Mouse (Mus musculus): ENCODE data around the gene Ranbp10.
A peak's percentile ranks its signal among the peaks of the same experiment; 100 is the strongest.

Ranbp10 gene

DNA sequence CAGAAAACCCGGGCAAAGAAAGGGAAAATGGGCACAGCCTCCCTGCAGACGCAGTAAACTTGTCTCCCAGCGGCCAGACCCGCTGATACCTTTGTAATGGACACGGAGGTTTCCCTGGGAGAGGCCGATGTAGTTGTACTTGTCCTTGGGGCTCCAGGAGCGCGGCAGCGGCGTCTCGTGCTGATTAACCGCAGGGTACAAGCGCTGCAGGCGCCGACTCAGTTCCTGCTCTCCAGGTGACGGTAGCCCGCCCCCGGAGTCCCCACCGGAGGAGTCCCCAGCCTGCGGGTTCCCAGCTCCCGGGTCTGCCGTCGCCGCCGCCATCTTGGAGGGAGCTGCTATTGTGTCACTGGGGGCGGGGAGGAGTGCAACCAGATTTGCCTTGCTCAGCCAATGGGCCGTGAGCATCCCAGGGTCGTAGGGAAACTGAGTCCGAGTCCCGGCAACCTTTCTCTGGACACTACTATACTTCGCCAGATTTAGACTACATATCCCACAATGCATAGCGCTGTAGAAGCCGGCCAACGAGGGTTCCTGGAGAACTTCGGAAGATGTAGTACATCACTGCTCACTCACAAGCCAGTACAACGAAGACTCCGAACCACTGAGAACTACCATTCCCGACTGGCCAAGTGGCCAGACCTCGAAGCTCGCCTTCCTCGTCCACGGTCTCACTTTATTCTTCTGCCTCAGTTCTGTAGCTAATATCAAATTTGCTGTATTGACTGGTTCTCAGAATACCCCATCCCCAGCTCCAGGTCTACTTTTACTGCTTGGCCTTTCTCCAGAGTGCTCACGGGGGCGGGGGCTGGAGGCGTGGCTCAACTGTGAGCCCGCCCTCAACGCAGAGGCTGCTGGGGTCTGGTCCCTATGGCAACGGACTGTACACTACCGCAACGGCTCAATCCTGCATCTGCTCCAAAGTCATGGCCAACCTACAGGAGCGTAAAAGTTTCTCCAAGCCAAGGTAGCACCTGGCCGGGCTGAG, at the start of gene Ranbp10, which contains the start of gene Tsnaxip1:
Gene Ranbp10, minus strand, starts transcription at position 490 of the 988 bp plus-strand sequence.
Gene Tsnaxip1, plus strand, starts transcription at position 871 of the 988 bp plus-strand sequence.
- peak; percentile 93 to 95 for DNase-seq (ENCODE audit: low spot score in 2 of 2)

DNA sequence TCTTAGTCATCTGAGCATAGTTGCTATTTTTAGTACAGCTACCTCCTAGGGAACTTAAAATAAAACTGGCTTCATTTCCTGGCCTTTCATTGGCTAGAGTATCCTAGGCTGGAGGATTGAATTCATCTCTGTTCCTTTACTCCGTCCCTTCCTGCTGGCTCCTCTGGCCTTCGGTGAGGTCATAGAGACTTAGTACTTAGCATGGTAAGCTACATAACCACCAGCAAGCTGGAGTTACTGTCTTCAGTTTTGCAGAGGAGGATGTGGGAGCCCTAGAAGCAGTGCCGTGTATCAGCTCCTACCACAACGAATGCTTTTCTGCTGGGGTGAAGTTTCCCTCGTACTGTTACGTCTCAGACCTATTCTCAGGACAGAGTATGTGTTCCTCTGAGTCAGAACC, 47.2 kb upstream of the Ranbp10 start:
- DNase-seq (ENCODE audit: low spot score in 2 of 2) = no peak

DNA sequence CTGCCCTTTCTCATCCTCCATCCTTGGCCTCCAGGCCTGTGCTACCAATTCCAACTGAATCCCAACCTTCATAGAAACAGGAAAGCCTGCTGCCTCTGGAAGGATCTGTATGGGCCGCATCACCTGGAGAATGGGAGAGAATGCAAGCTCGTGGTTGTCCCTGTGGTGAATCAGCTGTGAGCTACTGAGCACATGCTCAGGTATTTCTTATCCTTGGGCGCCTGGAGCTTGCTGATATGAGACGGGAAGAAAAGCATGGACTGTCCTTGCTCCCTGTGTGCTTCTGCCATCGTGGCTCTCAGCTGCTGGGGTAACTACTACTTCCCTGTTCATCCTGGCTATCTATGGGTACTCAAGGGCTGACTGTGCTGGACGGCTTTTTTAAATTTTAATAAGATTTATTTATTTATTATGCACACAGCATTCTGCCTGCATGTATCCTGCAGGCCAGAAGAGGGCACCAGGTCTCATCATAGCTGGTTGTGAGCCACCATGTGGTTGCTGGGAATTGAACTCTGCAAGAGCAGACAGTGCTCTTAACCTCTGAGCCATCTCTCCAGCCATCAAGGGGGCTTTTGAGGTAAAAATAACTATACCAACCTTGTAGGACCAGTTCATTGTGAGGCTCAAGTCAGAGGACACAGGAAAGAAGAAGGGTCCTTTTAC, 39.3 kb upstream of the Ranbp10 start:
- DNase-seq (ENCODE audit: low spot score in 2 of 2) = peak in 1 of 2 experiments; percentile 38

DNA sequence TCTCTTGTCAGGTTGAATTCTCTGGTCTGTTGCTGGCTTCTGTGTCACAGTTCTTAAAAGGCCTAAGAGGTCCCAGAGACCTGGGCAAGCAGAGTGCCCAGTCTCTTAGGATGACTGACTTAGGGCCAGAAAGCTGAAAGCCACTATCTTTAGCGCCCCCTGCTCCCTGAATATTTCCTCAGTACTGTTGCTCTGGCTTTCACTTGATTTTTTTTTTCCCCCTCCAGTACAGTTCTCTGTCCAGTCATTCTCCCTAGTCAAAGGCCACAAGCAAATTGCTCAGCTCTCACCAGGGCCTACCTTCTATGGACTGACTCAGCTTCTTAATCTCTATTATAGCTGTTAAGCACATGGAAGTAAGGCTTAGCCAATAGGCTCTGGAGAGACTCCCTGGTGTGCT, 34.8 kb upstream of the Ranbp10 start:
- DNase-seq (ENCODE audit: low spot score in 2 of 2) = peak; percentile 35 to 53

DNA sequence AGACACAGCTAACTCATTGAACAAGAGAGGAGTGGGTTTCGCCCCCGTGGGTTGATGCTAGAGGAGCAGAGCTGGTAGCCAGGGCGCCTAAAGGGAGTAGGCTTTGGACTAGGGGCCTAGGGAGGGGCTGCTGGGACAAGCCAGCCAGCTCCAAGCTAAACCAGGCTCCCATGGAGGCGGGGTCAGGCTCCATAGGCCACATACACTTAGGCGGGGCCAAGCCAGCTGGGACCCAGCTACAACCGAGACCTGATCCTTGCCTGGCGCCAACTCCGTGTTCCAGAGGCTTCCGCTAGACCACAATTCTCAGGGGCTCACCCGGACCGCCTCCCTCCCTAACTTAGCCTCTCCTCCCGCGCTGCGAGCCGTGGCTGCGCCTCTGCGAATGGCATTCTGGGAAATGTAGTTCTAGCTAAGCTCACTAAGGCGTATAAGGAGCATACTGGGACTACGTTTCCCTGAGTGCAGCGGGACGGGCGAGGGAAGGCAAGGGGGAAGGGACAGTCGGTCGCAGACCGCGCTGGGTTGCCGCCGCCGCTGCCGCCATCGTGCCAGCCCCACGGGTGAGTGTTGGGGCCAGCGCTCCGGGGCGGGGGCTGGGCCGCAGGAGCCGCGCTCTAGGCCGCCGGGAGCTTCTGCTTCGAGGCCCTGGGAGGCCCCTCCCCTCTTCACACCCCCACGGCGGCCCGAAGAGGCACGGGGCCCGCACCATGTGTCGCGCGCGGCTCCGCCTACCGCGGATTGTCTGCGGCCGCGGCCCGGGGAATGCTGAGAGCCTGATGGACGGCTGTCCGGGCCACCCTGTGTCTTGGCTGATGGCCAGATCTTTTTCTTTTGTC, 33.2 kb upstream of the Ranbp10 start, which contains the start of gene Nutf2:
Gene Nutf2, plus strand, starts transcription at position 438 of the 839 bp plus-strand sequence.
- peak; percentile 87 to 90 for DNase-seq (ENCODE audit: low spot score in 2 of 2)

DNA sequence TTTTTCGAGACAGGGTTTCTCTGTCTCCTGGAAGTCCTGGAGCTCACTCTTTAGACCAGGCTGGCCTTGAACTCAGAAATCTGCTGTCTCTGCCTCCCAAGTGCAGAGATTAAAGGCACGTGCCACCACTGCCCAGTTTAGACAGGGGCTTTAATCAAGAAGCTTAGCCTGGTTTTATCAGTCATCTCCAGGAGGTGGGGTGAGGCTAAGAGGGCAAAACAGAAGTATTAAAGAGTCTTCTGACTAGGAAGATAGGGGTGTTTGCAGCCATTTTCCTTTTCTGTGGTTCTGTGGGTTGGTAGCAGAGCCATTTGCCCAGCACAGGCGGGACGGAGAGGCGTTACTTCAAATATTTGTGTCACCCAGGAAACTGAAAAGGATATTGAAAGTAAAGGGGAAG, 32.2 kb upstream of the Ranbp10 start:
- peak; percentile 22 to 42 for DNase-seq (ENCODE audit: low spot score in 2 of 2)

DNA sequence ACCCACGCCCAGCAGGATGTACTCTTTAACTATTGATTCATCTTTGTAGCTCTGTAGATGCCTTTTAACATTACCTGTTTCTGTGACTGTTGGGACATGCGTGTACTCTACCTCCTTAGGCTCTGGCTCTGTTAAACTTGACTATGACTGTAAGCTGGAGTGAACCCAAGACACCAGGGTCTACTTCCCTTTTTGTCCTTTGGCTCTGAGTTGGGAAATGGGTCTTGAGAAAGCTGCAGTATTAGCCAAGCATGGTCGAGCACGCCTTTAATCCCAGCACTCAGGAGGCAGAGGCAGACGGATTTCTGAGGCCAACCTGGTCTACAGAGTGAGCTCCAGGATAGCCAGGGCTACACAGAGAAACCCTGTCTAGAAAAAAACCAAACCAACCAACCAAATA, 31.3 kb upstream of the Ranbp10 start:
- DNase-seq (ENCODE audit: low spot score in 2 of 2) = no peak

DNA sequence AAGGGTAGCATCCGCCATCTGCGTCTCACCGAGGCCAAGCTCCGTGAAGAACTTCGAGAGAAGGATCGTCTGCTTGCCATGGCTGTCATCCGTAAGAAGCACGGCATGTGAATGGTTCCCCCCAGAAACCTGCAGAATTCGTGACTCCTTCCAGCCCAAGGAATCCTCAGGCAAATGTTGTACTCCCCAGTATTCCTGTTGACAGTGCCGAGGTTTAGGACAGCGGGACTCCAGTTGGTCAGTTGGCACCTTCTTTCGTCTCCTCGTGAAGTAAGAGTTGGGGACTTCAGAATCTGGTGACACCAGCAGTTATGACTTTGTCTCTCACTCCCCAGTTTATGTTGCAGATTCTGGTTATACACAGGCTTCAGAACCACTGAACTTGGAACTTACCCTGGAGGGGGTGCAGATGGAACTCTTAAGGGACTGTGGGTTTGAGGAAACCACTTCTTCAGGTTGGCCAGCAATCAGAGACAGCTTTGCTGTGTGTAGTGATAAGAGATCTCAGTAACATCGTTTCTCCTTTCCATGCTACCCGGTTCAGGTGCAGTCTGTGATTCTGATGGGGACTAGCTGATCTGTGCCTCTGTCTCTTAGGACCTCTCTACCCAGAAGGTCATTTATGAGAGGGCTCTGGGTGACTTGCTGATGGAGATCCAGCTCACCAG, 29.2 kb upstream of the Ranbp10 start:
- DNase-seq (ENCODE audit: low spot score in 2 of 2) = no peak

DNA sequence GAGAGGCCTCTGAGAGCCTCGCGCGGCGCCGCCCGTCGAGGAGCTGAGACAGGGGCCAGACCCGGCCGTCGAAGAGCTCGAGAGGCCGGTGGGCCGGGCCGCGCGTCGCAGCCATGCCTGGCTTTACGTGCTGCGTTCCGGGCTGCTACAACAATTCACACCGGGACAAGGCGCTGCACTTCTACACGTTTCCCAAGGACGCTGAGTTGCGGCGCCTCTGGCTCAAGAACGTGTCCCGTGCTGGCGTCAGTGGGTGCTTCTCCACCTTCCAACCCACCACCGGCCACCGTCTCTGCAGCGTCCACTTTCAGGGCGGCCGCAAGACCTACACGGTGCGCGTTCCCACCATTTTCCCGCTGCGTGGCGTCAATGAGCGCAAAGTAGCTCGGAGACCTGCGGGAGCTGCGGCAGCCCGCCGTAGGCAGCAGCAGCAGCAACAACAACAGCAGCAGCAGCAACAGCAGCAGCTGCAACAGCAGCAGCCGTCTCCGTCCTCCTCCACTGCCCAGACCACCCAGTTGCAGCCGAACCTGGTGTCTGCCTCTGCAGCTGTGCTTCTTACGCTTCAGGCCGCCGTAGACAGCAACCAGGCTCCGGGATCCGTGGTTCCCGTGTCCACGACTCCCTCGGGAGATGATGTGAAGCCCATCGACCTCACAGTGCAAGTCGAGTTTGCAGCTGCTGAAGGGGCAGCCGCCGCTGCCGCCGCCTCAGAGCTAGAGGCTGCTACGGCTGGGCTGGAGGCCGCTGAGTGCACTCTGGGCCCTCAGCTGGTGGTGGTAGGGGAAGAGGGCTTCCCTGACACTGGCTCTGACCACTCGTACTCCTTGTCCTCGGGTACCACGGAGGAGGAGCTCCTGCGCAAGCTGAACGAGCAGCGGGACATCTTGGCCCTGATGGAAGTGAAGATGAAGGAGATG, 28.4 kb upstream of the Ranbp10 start:
- DNase-seq (ENCODE audit: low spot score in 2 of 2) = peak; percentile 65 to 69

DNA sequence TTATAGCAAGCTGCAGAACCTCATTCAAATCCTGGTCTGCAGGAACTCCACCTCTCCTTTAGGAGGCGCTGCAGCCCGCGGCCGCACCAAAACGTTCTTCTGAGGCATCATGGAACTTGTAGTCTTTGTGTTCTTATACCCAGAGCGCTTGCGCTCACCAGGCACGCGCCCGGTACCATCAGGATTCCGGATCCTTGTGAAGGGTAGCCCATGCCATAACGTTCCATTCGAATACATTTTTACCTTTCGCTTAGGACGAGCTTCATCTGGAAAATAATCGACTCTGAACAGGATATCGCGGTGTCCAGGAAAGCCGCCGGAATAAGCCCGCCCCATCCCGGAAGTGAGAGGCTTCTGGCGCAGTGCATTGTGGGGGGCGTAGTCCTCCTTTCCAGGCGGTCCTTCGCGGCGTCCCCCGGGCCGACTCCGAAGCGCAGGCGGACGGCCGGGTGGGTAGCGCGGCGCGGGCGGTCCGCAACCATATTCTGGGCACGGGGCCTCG, 27.6 kb upstream of the Ranbp10 start, which contains the start of gene Thap11:
Gene Thap11, plus strand, starts transcription at position 418 of the 502 bp plus-strand sequence.
- DNase-seq (ENCODE audit: low spot score in 2 of 2) = peak; percentile 96 to 98

DNA sequence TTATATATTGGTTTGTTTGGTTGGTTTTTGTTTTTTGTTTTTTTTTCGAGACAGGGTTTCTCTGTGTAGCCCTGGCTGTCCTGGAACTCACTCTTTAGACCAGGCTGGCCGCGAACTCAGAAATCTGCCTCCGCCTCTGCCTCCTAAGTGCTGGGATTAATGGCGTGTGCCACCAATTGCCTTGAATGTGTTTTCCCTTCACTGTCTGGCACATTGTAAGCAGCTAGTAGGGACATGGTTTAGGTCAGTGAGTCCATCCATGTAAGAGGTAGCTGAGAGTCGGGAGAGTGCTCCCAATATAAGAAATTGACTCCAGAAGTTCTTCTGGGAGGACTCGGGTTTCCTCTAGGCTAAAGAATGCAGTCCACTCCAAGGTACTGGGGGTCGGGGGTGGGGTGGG, 27.2 kb upstream of the Ranbp10 start:
- DNase-seq (ENCODE audit: low spot score in 2 of 2) = peak in 1 of 2 experiments; percentile 29

DNA sequence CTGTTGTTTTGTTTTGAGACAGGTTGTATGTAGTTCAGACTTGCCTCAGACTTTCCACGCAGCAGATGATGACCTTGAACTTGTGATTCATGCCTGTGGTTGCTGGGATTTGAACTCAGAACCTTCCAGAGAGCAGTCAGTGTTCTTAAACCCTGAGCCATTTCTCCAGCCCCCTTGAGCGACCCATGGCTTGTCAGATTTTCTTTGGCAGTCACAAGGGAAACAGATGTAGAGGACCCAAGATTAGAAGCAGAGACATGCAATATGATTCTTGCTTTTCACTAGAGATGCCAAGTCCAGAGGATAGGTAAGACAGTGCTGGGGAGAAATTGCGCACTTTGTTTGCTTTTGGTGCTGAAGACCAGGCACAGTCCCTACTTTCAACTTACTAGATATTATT, 26.0 kb upstream of the Ranbp10 start, which contains the start of gene Cenpt:
Gene Cenpt, minus strand, starts transcription at position 101 of the 400 bp plus-strand sequence.
- DNase-seq (ENCODE audit: low spot score in 2 of 2) = no peak

DNA sequence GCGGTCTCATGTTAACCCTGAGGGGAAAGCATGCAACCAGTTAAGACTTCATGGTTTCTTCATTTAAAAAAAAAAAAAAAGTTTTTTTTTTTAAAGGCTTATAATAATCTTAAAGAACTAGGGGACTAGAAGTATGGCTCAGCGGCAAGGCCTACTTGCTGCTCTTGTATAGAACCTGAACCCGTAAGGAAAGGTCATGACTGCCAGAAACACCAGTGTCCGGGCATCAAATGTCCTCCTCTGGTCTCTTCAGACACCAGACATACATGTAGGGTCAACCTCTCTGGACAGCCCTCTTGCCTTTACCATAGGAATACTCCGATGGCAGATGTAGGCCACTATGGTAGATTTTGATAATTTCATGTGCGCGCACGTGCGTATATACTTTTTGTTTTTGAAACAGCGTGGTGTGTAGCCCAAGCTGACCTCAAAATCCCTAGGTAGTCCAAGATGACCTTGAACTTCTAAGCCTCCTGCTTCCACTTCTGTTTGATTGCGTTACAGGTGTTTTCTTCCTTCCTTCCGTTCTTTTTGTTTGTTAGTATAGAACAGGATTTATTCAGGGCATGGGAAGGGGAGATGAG, 25.1 kb upstream of the Ranbp10 start:
- no peak for DNase-seq (ENCODE audit: low spot score in 2 of 2)

DNA sequence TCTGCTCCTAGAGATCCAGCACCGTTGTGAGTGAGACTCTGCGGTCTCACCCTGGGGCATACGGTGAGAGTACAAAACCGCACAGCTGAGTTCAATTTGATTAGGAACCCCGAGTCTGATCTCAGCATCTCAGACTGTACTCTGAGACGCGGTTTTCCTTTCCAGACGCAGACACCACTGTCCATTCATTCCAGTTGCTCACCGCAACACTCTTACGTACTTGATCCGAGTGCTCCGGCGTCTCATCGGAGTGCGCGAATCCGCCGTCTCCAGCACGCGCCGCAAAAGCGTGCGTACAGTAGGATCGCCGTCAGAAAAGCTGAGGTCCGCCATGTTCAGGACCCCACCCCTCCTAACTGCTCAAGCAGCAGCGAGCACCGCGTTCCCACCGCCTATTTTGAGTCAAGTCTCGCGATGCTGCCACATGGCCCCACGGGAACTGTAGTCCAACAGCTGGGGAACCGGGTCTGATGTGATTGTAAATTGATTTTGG, 24.5 kb upstream of the Ranbp10 start:
- DNase-seq (ENCODE audit: low spot score in 2 of 2) = peak; percentile 84 to 93

DNA sequence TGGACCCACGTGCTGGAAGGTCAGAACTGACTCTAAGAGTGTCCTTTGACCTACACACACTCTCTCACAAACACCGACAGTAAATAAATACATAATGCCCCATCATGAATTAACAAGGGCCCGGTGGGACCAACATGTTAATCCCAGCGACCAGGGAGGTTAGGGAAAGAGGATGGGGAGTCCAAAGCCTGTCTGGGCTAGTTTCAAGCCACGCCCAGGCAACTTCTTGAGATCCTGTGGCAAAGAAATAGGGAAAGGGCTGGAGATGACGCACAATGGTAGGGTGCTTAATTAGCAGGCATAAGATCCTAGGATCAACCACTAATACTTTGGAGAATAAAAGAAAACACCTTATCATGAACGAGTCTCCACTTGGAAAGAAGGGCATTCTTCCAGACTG, 23.5 kb upstream of the Ranbp10 start:
- DNase-seq (ENCODE audit: low spot score in 2 of 2) = no peak

DNA sequence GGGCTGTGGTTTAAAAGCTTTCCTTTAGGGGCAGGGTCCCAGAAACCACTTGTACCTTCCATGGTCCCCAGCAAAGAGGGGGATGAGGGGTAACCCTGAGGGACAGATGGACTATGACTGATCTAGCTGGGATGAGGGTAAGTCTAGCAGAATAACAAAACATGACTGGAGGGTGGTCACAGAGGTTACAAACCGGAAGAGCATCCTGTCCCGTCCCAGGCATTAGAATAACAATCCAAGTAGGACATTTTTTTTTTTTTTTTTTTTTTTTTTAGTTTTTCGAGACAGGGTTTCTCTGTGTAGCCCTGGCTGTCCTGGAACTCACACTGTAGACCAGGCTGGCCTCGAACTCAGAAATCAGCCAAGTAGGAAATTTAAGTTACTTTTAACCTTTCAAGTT, 22.9 kb upstream of the Ranbp10 start:
- no peak for DNase-seq (ENCODE audit: low spot score in 2 of 2)

DNA sequence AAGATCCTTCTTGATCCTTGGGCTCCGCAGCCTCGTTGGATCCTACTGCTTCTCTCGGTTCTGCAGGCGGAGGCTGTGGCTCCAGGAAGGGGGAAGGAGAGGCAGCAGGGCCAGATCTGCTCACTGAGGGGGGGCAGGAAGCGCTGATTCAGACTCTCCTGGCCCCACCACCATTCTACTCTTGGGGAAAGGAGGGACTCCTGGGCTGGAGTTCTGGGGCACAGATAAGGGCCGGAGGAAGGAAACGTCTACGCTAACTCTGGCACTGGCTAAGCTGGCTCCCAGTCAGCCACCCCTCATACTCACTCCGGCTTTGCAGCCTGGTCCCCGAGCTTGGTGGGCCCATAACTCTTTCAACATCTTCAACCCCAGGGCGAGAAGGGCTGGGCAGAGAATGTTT, 19.5 kb upstream of the Ranbp10 start:
- DNase-seq (ENCODE audit: low spot score in 2 of 2) = no peak

DNA sequence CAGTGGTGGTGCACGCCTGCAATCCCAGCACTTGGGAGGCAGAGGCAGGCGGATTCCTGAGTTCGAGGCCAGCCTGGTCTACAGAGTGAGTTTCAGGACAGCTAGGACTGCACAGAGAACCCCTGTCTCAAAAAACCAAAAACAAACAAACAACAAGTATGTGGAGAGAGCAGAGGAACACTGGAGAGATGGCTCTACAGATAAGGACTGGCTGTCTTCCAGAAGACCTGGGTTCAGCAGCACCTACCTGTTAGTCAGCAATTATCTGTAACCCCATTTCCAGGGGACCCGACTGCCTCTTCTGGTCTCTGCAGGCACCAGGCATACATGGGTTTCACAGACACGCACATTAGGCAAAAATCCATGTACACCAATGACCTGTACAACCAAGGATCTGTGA, 12.1 kb upstream of the Ranbp10 start:
- no peak for DNase-seq (ENCODE audit: low spot score in 2 of 2)

DNA sequence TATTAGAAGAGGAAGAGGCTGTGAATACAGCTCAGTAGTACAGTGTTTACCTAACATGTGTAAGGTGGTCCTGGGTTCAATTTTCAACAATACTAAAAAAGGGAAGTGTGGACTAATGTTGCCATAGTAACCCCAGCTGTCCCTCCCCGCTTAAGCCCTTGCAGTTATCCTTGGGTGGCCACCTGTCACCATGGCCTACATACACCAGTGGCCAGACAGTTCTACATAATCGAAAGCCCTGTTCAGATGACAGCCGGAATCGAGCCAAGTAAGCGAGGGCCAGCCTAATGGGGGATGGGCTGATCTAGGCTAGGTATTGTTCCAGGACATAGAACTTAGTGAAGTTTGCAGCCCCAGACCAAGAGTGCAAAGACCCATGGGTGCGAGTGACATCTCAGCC, 9.8 kb upstream of the Ranbp10 start:
- no peak for DNase-seq (ENCODE audit: low spot score in 2 of 2)

All from spleen, postnatal 10 days (tissue).